Mouse (Mus musculus) cerebellum, adult 18-20 months (tissue): ENCODE data around the gene Ect2.

Experiments used
- DNase-seq, 2 experiments: peaks; one replicate each; pipeline ENCODE4 v3.0.0; 2021

Gene Ect2

GRCm38 (mm10) chr3:27064886-27065285 is 88.8 kb downstream of the Ect2 start:
- no peak for DNase-seq

GRCm38 (mm10) chr3:27063399-27064260 is 90.0 kb downstream of the Ect2 start:
- DNase-seq = no peak

DNA sequence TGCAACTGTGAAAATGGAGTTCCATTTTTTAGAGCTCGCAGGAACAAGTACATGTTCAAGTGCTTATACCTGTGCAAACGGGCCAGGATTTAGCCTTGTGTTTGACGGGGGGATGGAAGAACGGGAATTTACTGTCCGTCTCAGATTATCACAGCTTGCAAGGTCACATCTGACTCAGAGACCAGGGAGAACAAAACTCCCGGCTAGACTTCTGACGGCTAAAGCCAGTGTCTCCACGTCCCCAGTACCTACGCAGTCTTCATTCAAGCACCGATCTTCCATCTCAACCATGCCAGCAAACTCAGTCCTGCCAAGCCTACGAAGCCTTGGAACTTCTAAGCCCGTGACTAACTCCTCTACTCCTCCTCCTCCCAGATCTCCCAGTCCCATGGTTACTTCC is 93.2 kb downstream of the Ect2 start:
- no peak for DNase-seq

DNA sequence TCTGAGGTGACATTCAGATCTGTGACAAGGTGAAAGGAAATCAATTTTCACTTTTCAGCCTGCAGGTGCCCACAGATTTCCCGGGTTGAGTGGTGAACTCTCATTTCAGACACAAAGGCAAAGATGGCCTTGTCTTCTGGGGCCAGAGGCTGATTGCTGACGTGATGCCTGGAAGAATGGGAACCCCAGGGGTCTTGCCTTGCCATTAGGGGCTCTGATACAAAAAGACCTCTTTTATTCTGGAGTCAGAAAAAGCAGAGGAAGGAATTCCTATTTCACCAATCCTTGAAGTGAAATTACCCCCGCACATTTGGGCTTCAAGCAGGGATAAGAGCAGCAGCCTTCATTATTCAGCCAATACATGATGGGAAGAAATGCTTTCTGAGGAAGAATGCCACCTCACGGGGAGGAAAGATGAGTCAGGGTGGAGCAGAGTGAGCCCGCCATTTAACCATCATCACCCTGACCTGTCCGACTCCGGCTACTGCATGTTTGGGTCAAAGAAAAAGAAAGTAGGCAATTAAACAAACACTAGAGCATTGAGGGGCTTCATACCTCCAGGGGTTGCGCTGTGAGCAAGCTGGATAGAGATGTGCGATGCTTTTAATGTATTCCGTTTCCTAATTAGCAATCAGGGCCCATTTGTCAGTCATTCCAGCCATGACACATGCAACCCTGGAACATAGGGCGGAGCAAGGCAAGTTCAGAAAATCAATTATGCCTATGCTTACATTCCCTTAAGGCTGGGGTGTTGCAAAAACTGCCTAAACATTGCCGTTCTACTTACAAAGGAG is 94.0 kb downstream of the Ect2 start:
- no peak for DNase-seq

DNA sequence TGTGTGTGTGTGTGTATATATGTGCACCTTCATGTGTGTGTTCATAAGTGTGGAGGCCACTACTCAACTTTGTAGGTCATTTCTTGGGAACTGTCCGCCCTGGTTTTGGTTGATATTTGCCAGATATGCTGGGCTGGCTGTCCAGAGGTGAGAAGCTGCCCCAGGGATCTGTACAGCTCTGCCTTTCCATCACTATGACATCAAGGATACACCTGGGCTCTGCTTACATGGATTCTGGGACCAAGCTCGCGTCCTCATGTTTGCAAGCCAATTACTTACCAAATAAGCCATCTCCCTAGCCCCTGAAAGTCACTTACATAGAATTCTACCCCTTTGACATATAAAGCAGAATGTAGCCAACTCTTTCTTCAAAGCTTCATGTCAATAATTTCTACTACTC is 98.2 kb downstream of the Ect2 start:
- no peak for DNase-seq

- DNase-seq = no peak
Measured at GRCm38 (mm10) chr3:27054766-27055165, 98.9 kb downstream of the Ect2 start.
